Comparison of ENCODE assay signal across 11 mouse cellular contexts in genomic region chr9:118674277-118674676, GRCm38 (mm10).
DNase-seq lines count a peak whose midpoint lies in the region; ATAC-seq lines count a peak whose summit lies in the region.
"Had no signal": no experiment of that assay in that cellular context is flagged by ENCODE, and none has a peak within 500 bp of the region (broad histone marks: within the 10 kb centered on the region; RNA-seq: fewer than 3 reads in every experiment).

No protein-coding gene starts in this region.

- 60% methylated on average over 12 of the region's 12 CpGs for WGBS in lung, embryonic 15.5 days

- 0 out of 2 replicates have a peak, but pooled peaks cover 3% of the 10 kb centered on the region for H3K36me3 ChIP-seq in lung, embryonic 15.5 days
- no peaks in the 10 kb centered on the region for H3K36me3 ChIP-seq in megakaryocyte, embryonic 14.5 days (replicated peaks; ENCODE audit: low read length)
- H3K36me3 ChIP-seq: forebrain, embryonic 15.5 days; G1E had no signal

- H3K27me3 ChIP-seq in lung, embryonic 15.5 days: no peaks in the 10 kb centered on the region
- H3K27me3 ChIP-seq in megakaryocyte, embryonic 14.5 days (replicated peaks): peaks cover 57% of the 10 kb centered on the region
- H3K27me3 ChIP-seq: forebrain, embryonic 15.5 days had no signal

- no peak overlapping the region for H3K4me2 ChIP-seq in lung, embryonic 15.5 days
- H3K4me2 ChIP-seq: forebrain, embryonic 15.5 days had no signal

- DNase-seq in lung, postnatal 25 days (ENCODE audit: low spot score): no peak
- DNase-seq in kidney, adult 9 months: peak; percentile 41
- no peak for DNase-seq in adrenal gland, adult 2 months
- DNase-seq in gastrocnemius, adult 8-10 months (ENCODE audit: low spot score in 2 of 2): no peak
- DNase-seq: lung, postnatal 10 days had no signal

- no peaks in the 10 kb centered on the region for H3K9me3 ChIP-seq in lung, embryonic 15.5 days
- peaks cover 3% of the 10 kb centered on the region; the same call in 1 of the 2 replicates for H3K9me3 ChIP-seq in megakaryocyte, embryonic 14.5 days
- H3K9me3 ChIP-seq: forebrain, embryonic 15.5 days had no signal

- H3K27ac ChIP-seq in lung, embryonic 15.5 days: 0 out of 2 replicates have a peak overlapping the region, but pooled peaks have one; percentile 32
- H3K27ac ChIP-seq: forebrain, embryonic 15.5 days had no signal

- no peak overlapping the region for H3K9ac ChIP-seq in lung, embryonic 15.5 days
- H3K9ac ChIP-seq: forebrain, embryonic 15.5 days had no signal

- no peak for ATAC-seq in lung, embryonic 15.5 days (ENCODE audit: borderline replicate concordance, extremely low read depth, low FRiP score, low TSS enrichment)
- peak; percentile 53 for ATAC-seq in granulocyte monocyte progenitor cell, adult 5-6 weeks (replicated peaks; ENCODE audit: poor library complexity, severe bottlenecking)
- ATAC-seq: forebrain, embryonic 15.5 days; hindbrain, embryonic 16.5 days had no signal

- no peak overlapping the region for H3K4me3 ChIP-seq in lung, embryonic 15.5 days
- H3K4me3 ChIP-seq in megakaryocyte, embryonic 14.5 days (replicated peaks): peak overlapping the region; percentile 77
- H3K4me3 ChIP-seq: forebrain, embryonic 15.5 days had no signal

- peaks cover 18% of the 10 kb centered on the region for H3K4me1 ChIP-seq in lung, embryonic 15.5 days
- peaks cover 42% of the 10 kb centered on the region for H3K4me1 ChIP-seq in megakaryocyte, embryonic 14.5 days
